Mouse (Mus musculus) liver, embryonic 15.5 days (tissue): ENCODE measurements around the gene Dus1l. TPM values are rescaled to one million over a fixed set of nuclear protein-coding genes. Genes with fewer than 3 reads are reported as not detected.

Experiments used
- ATAC-seq: fragments of 200-750 bp; cut with Nextera tagmentation; 2 replicates; pipeline ENCODE4 v1.8.0; 2017; ENCODE audit warnings: moderate number of reproducible peaks, mild to moderate bottlenecking, moderate library complexity; ENCODE audit not compliant: insufficient read depth
- H3K27ac ChIP-seq: fragments of 300-500 bp; sonication (generic); replicated peaks from 2 replicates; pipeline ENCODE4 v1.5.1; 2015; ENCODE audit warnings: mild to moderate bottlenecking, inconsistent platforms
- H3K27me3 ChIP-seq: fragments of 300-500 bp; sonication (generic); 2 replicates; pipeline ENCODE4 v1.6.1; 2015; ENCODE audit warnings: mild to moderate bottlenecking, inconsistent platforms
- H3K36me3 ChIP-seq: fragments of 300-500 bp; sonication (generic); replicated peaks from 2 replicates; pipeline ENCODE4 v1.6.1; 2015; ENCODE audit warnings: moderate library complexity, mild to moderate bottlenecking, inconsistent platforms
- H3K4me1 ChIP-seq: fragments of 300-500 bp; sonication (generic); replicated peaks from 2 replicates; pipeline ENCODE4 v1.6.1; 2015; ENCODE audit warnings: inconsistent platforms
- H3K4me2 ChIP-seq: fragments of 300-500 bp; sonication (generic); 2 replicates; pipeline ENCODE4 v1.6.1; 2015; ENCODE audit warnings: moderate library complexity, mild to moderate bottlenecking, inconsistent platforms
- H3K4me3 ChIP-seq: fragments of 300-500 bp; sonication (generic); replicated peaks from 2 replicates; pipeline ENCODE4 v1.5.1; 2015; ENCODE audit warnings: mild to moderate bottlenecking, inconsistent platforms
- H3K9ac ChIP-seq: fragments of 300-500 bp; sonication (generic); 2 replicates; pipeline ENCODE4 v1.6.1; 2015; ENCODE audit warnings: moderate library complexity, mild to moderate bottlenecking, inconsistent platforms
- H3K9me3 ChIP-seq: fragments of 300-500 bp; sonication (generic); replicated peaks from 2 replicates; pipeline ENCODE4 v1.6.1; 2016; ENCODE audit warnings: inconsistent platforms
- WGBS: fragments of 180-500 bp; shearing (Covaris S2); methylation state at CpG from one replicate; pipeline ENCODE4 v1.1.7; 2015; ENCODE audit warnings: mixed read lengths; ENCODE audit not compliant: insufficient replicate concordance; 5-methylcytosine and 5-hydroxymethylcytosine counted together
- polyA plus RNA-seq: library from polyadenylated mRNA; unstranded; fragments of >200 nt; fragmentation: Nextera tagmentation; extraction: Ambion mirVana; gene quantifications from 2 replicates; pipeline ENCODE4 v1.2.1, GENCODE M21; 2015

Dus1l gene
- polyA plus RNA-seq, 1 experiment from 2014 or later: 61.3 TPM

DNA sequence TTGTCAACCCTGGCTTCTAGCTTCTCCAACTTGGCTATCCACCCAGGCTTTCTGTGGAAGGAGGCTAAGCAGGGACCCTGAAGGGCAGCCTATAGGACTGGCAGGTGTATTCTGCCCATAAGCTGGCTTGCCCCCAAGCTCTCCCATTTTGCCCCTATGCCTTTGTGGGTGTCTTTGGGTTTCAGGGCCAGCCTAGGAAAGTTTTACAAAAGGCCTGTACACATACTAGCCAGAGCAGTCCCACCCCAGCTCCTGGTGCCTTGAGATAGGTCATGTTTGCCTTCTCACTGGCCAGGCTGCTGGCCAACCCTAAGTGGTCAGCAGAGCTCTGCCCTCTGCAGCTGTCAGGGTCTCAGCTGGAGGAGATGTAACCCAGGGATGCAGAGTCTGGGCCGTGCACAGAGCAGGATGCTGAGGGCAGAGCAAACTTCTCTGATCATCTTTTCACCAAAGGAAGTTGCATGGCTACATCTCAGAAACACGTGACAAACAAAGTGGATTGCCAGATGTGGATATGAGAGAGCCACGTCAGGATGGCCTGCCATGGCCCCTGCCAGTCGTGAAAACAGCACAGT is 29.2 kb upstream of the Dus1l start:
- peak overlapping the region; percentile 69 for H3K4me3 ChIP-seq
- peaks cover 19% of the 10 kb centered on the region for H3K36me3 ChIP-seq
- H3K27me3 ChIP-seq: no peaks in the 10 kb centered on the region
- peak overlapping the region; percentile 97 for H3K4me2 ChIP-seq
- peaks cover 59% of the 10 kb centered on the region for H3K4me1 ChIP-seq
- peak overlapping the region; percentile 80 for H3K27ac ChIP-seq
- ATAC-seq: no peak
- 62% methylated on average over 4 of the region's 4 CpGs for WGBS
- H3K9ac ChIP-seq: peak overlapping the region; percentile 76; the same call in 1 of the 2 replicates
- no peaks in the 10 kb centered on the region for H3K9me3 ChIP-seq

DNA sequence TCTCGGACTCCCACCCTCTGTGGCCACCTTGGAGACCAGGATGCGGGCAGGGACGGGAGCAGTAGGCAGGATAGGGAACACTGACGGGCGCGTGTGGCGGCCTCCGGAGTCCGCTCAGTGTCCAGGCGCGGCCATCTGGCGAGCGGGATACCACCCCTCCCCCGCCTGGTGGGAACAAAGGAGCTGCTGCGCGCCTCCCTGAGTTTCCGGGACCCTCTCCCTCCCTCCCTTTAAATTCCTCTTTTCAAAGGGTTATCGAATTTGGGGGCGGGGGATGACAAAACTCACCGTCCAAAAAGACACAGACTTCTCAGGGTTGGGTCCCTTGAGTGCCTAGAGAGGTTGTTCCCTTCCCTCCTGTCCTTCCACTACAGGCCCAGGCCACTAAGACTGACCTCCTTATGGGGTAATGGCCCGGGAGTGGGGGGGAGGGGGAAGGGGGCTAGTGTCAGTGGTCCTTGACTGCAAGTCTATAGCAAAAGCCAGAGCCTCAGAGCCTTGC is 28.6 kb upstream of the Dus1l start:
- Histone ChIP-seq H3K36me3 (peaks cover 24% of the 10 kb centered on the region), H3K9ac (peak overlapping the region; percentile 76), H3K4me3 (peak overlapping the region; percentile 69), H3K27me3 (no peaks in the 10 kb centered on the region), H3K4me1 (peaks cover 59% of the 10 kb centered on the region), H3K9me3 (no peaks in the 10 kb centered on the region), H3K27ac (peak overlapping the region; percentile 80), H3K4me2 (peak overlapping the region; percentile 97)
- no peak for ATAC-seq
- WGBS: 2% methylated on average over 21 of the region's 21 CpGs

DNA sequence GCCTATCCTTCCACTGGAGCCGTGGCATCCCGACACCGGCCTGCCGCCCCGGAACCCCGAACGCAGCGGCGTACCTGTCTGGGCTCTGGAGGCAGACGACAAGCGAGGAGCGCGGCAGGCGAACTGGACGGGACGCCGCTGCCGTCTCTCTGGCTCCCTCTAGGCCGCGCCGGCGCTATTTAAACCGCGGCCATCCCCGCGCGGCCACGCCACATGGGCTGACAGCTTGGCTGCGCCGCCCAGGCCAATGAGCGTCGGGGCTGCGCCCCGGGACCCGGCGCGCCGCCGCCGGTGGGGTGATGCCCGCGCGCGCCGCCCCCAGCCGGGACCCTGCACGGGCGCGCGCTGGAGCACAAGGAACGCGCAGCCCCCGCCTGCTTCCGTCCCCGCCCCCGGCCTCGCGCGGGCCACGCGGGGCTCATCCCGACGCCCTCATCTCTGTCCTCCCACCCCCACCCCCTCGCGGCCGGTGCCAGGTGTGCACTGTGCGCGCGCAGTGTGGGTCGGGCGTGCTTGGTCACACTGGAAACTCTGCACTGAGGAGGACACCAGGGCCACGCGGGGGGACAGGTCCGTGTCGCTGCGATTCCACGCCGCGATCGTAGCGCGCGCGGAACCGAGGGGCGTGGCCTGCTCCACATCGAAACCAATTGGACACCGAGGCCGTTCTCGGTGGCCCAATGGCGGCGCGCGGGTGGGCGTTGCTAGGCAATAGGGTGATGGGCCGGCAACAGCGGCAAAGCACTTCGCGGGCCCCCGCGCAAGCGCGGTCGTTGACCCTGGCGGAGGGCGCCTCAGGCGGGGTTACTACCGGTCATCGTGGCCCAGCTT is 28.0 kb upstream of the Dus1l start, which contains the start of gene Fasn:
Gene Fasn (minus strand): TSS at position 592 of the 831 bp plus-strand sequence.
- no peaks in the 10 kb centered on the region for H3K27me3 ChIP-seq
- H3K36me3 ChIP-seq: peaks cover 31% of the 10 kb centered on the region
- peaks cover 59% of the 10 kb centered on the region for H3K4me1 ChIP-seq
- peak within 1 kb of the TSS; percentile 80 for H3K27ac ChIP-seq
- H3K9ac ChIP-seq: peak within 1 kb of the TSS; percentile 76
- no peaks in the 10 kb centered on the region for H3K9me3 ChIP-seq
- H3K4me2 ChIP-seq: peak within 1 kb of the TSS; percentile 97
- ATAC-seq: peak; percentile 81
- WGBS: under 1% methylated on average over 109 of the region's 109 CpGs
- peak within 1 kb of the TSS; percentile 69 for H3K4me3 ChIP-seq

DNA sequence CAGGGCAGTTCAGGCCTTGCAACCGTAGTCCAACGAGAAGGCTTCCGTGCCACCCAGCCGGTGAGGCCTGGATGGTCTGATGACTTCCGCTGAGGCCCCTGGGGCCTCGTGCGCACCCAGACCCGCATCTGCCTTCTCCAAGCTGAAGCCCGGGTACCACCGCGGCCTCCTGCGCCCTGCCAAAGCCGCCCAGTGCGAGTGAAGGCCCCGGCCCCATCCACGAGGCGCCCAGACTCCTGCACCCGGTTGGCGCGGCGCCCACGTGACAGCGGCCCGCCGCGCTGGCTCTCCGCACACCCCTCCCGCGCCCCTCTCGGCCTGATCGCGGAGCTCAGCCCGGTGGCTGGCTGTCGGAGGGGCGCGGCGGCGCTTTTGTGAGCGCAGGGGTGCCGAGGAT is 27.3 kb upstream of the Dus1l start:
- ATAC-seq: peak; percentile 49
- Histone ChIP-seq H3K27ac (peak overlapping the region; percentile 80), H3K27me3 (no peaks in the 10 kb centered on the region), H3K4me1 (peaks cover 59% of the 10 kb centered on the region), H3K9me3 (no peaks in the 10 kb centered on the region), H3K4me3 (peak overlapping the region; percentile 69), H3K4me2 (peak overlapping the region; percentile 97), H3K36me3 (peaks cover 37% of the 10 kb centered on the region), H3K9ac (peak overlapping the region; percentile 76)
- WGBS: under 1% methylated on average over 40 of the region's 40 CpGs

DNA sequence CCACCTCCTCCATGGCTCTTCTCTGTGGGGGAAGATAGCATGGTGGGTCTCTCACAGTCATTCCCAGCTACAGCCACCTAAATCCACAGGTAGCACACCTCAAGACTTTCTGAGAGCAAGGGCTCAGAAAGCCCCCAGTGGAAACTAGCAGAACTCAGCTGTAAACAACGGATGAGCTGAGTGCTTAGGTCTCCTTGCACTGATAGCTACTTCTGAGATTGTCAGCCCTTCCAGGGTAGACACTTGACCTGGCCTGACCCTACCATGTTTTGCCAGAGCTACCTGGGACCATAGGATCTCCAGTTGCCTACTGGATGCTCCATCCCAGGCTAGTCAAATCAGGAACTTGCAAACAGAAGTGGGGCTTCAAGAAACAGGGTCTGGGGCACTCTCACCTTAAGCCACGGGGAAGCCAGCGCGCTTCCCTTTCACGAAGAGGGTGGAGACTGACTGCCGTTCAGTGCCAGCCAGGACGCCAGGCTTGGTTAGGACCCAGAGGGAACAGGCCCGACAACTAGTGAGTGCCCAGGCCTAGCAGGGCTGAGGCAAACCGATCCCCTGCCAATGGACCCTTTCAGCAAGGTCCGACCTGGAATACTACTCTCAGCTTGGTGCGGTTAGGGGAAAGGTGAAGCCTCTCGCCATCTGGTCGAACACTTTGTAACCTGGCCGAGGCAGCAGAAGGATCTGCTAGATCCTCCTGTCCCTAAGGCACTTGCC is 26.8 kb upstream of the Dus1l start:
- Histone ChIP-seq H3K27me3 (no peaks in the 10 kb centered on the region), H3K4me3 (peak overlapping the region; percentile 69), H3K36me3 (peaks cover 43% of the 10 kb centered on the region), H3K4me2 (peak overlapping the region; percentile 97), H3K27ac (peak overlapping the region; percentile 80), H3K9ac (peak overlapping the region; percentile 76), H3K4me1 (peaks cover 59% of the 10 kb centered on the region), H3K9me3 (no peaks in the 10 kb centered on the region)
- no peak for ATAC-seq
- under 1% methylated on average over 14 of the region's 14 CpGs for WGBS

DNA sequence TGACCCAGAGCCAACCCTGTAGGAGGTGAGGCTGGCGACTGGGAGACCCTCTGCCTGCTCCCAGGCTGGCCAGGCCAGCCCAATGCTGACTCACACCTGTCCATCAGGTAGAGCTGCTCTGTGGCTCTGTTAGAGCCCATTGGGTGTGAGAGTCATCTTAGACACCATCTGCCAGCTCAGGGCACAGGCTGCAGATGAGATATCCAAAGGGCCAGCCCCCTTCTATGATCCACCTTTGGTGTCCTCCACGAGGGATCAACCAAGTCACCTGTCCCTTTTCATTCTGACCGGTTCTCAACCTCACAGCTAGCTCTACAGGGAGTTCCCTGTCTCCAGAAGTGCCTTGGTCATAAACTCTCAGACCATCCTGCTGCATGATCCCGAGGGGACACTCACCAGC is 26.1 kb upstream of the Dus1l start:
- WGBS: 34% methylated on average over 4 of the region's 4 CpGs
- peak overlapping the region; percentile 80; the same call in 1 of the 2 replicates for H3K27ac ChIP-seq
- H3K9me3 ChIP-seq: no peaks in the 10 kb centered on the region
- peaks cover 59% of the 10 kb centered on the region for H3K4me1 ChIP-seq
- H3K27me3 ChIP-seq: no peaks in the 10 kb centered on the region
- peak overlapping the region; percentile 97 for H3K4me2 ChIP-seq
- H3K36me3 ChIP-seq: peaks cover 50% of the 10 kb centered on the region
- peak overlapping the region; percentile 76 for H3K9ac ChIP-seq
- H3K4me3 ChIP-seq: peak overlapping the region; percentile 69
- ATAC-seq: no peak

DNA sequence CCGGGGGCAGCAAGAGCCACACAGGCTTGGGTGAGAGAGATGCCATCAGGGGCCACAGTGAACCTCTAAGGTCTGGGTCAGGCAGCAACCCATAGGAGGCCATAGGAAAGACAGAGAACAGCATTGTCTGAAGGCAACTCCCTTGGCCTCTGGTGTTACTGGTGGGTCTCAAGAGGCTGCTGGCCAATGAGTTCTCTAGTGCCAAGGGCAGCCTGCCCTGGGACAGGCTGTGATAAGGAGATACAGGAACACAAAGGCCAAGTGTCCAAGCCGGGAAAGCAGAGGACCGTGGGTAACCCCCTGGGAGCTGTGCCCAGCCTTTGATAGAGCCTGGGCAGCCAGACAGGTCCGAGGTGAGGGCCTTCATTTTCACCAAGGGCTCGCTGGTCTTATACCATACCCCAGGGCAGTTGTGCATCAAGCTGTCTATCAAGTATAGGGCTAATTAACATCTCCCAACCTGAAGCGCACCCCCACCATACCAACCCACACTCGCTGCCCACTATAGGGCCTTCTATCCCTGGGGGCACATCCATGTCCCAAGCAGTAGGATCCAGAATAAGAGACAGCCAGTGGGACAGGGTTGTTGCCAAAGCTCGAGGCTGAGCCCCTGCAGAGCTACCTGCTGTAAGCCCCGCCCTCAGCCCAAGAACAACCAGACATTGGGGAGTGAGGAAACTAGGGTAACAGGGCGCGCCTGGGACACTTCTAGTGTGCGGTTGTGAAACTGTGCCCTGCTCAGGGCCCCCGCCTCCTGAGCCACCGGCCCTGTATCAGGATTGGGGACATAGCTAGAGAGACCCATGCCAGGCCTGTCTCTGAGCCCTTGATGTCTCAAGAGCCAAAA is 25.1 kb upstream of the Dus1l start:
- peak overlapping the region; percentile 97 for H3K4me2 ChIP-seq
- peaks cover 60% of the 10 kb centered on the region for H3K36me3 ChIP-seq
- H3K9me3 ChIP-seq: no peaks in the 10 kb centered on the region
- no peaks in the 10 kb centered on the region for H3K27me3 ChIP-seq
- 0 out of 2 replicates have a peak overlapping the region, but pooled peaks have one; percentile 76 for H3K9ac ChIP-seq
- peaks cover 57% of the 10 kb centered on the region for H3K4me1 ChIP-seq
- H3K27ac ChIP-seq: no peak overlapping the region
- no peak for ATAC-seq
- WGBS: 70% methylated on average over 14 of the region's 14 CpGs
- H3K4me3 ChIP-seq: peak overlapping the region; percentile 69

DNA sequence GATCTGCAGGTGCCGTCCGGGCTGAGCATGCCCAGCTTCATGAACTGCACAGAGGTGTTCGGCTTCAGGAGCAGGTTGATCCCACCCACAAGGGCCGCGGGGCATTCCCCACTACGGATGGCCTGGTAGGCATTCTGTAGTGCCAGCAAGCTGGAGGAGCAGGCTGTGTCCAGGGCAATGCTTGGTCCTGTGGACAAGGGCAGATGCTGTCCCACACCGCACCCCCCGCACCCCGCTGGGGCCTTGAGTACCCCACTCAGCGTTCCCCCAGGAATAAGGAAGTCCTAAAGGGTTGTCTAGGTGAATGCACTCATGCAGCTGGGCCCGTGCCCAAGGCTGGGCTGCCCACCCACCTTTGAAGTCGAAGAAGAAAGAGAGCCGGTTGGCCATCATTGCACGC is 24.3 kb upstream of the Dus1l start:
- Histone ChIP-seq H3K9me3 (no peaks in the 10 kb centered on the region), H3K9ac (no peak overlapping the region), H3K4me2 (no peak overlapping the region), H3K27ac (no peak overlapping the region), H3K27me3 (no peaks in the 10 kb centered on the region), H3K4me3 (no peak overlapping the region), H3K36me3 (peaks cover 67% of the 10 kb centered on the region), H3K4me1 (peaks cover 50% of the 10 kb centered on the region)
- WGBS: 85% methylated on average over 14 of the region's 14 CpGs
- no peak for ATAC-seq

DNA sequence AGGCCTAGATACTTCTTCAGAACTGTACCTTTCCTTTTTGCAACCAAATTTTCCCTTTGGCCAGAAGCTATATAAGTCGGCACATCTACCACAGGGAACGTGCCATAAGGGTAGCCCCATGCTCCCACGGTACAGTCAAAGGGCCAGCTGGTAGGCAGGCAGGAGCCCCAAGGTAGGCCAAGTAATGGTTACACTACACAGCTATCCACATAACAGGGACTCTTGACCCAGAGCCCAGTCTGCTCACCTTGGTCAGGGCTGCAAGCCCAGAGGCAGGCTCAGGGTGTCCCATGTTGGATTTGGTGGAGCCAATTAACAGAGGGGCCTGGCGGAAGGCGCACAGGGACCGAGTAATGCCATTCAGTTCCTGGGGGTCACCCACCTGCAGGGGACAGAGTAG is 23.4 kb upstream of the Dus1l start:
- Histone ChIP-seq H3K9ac (no peak overlapping the region), H3K27ac (no peak overlapping the region), H3K27me3 (no peaks in the 10 kb centered on the region), H3K36me3 (peaks cover 77% of the 10 kb centered on the region), H3K4me1 (peaks cover 40% of the 10 kb centered on the region), H3K4me3 (no peak overlapping the region), H3K9me3 (no peaks in the 10 kb centered on the region), H3K4me2 (no peak overlapping the region)
- ATAC-seq: no peak
- WGBS: 86% methylated on average over 6 of the region's 6 CpGs

DNA sequence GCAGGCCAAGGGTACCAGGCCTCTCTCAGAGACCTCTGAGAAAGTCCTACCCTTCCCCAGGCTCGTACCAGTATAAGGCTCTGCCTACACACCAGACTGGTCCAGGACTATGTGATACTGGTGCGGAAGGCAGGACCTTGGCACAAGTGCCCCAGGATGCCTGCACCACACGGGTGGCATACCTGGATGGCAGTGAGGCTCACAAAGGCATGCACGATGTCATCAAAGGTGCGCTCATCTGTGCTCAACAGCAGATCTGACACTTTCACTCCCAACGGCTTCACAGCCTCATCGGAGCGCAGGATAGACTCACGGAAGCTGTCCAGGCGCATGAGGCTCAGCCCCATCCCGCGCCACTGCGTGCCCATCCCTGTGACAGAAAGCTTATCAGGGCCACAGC is 22.0 kb upstream of the Dus1l start:
- ATAC-seq: no peak
- WGBS: 87% methylated on average over 13 of the region's 13 CpGs

More for the DNA sequence above, 22.0 kb upstream of the Dus1l start:
- H3K9ac ChIP-seq: no peak overlapping the region
- peaks cover 27% of the 10 kb centered on the region for H3K4me1 ChIP-seq
- H3K27ac ChIP-seq: no peak overlapping the region
- peaks cover 90% of the 10 kb centered on the region for H3K36me3 ChIP-seq
- H3K4me2 ChIP-seq: no peak overlapping the region
- H3K4me3 ChIP-seq: no peak overlapping the region
- H3K27me3 ChIP-seq: no peaks in the 10 kb centered on the region
- no peaks in the 10 kb centered on the region for H3K9me3 ChIP-seq
